Mouse (Mus musculus) bone marrow, adult 2 months (tissue): ENCODE data around the gene Depdc1b.

Experiments used
- CTCF ChIP-seq: fragments of 200-500 bp; IDR thresholded peaks from 2 replicates; pipeline ENCODE4 v1.5.1; 2011; ENCODE audit warnings: low read length, control low read depth; ENCODE audit not compliant: control insufficient read depth, insufficient read depth
- POLR2A ChIP-seq: fragments of 200-500 bp; IDR thresholded peaks from 2 replicates; pipeline ENCODE4 v1.6.1; 2011; ENCODE audit warnings: low read depth, mild to moderate bottlenecking, control low read depth, low read length, borderline replicate concordance; ENCODE audit not compliant: control insufficient read depth

- TF ChIP-seq CTCF (no peak), POLR2A (no peak)
Observed at GRCm38 (mm10) chr13:108326351-108326750, 10.2 kb downstream of the Depdc1b start.
